Mouse (Mus musculus) left cerebral cortex, postnatal 10 days (tissue): ENCODE data around the gene Armh1. TPM values are rescaled to one million over a fixed set of nuclear protein-coding genes. Genes with fewer than 3 reads are reported as not detected.

Source experiments
- DNase-seq, 2 experiments: peaks; one replicate each; pipeline ENCODE4 v3.0.0; 2021 to 2022; ENCODE audit warnings: low spot score in 2 of 2, mixed read lengths in 1 of 2; ENCODE audit errors: extremely low spot score in 1 of 2
- intact Hi-C: fragments of 180-260 bp; cut with DNase I; formaldehyde crosslinking; loops from one replicate; pipeline ENCODE4 v1.15.1; 2025
- total RNA-seq, 2 experiments: library from RNA; stranded (reverse); gene quantifications; 2 replicates each; pipeline ENCODE4 v1.2.3; 2021

Armh1 gene
- total RNA-seq, 2 experiments from 2014 or later: 0.81 to 1.8 TPM

DNA sequence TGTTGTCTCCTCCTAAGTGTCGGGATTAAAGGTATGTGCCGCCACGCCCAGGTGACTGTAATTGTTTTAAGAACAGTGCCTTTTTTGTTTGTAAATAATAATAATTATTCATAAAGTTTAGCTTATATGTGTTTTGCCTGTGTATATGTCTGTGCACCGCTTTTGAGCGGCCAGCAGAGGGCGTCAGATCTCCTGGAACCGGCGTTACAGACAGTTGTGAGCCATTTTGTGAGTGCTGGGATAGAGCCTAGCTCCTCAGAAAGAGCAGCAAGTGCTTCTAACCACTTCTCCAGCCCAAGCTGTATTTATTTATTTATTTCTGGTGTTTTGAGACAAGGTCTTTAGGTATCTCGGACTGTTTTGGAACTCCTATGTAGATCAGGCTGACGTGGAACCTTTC, 21.6 kb downstream of the Armh1 start:
- DNase-seq: no peak
- intact Hi-C loops: no loop called here

DNA sequence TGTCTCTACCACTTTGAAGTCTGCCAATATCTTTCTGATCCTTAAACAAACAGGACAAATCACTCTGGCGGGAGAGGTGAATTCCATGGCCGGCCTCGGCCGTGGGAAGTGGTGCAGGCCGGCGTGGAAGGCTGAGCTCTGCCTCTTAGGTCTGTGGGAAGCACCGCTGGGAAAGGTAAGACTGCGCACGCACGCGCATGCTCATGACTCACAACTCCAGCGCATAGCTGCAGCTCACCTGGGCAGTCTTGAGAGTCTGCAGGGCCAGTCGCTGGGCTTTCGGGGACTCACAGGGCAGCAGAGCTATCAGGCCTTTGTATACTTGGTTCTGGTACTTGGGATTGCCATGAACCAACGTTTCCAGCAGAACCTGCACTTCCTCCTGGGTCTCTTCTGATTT, 22.3 kb downstream of the Armh1 start:
- intact Hi-C loops: no loop called here
- DNase-seq: no peak

GRCm38 (mm10) chr4:117225250-117225649, 26.7 kb downstream of the Armh1 start:
- intact Hi-C loops: no loop called here
- no peak for DNase-seq

DNA sequence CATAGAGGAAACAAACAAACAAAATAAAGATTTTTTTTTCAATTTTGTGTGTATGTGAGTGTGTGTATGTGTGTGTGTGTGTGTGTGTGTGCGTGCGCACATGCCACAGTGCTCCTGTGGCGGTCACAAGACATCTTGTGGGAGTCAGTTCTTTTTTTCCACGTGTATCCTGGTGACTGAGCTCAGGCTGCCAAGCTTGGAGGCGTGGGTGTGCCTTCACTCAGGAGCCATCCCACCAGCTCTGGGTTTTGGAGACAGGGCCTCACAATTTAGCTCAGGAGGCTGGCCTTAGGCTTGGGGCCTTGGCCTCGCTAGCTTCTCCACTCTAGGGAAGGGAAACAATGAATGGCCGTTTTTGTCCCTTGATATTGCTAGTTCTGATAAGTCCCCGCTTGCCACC, 27.8 kb downstream of the Armh1 start:
- intact Hi-C loops: no loop called here
- DNase-seq: no peak

DNA sequence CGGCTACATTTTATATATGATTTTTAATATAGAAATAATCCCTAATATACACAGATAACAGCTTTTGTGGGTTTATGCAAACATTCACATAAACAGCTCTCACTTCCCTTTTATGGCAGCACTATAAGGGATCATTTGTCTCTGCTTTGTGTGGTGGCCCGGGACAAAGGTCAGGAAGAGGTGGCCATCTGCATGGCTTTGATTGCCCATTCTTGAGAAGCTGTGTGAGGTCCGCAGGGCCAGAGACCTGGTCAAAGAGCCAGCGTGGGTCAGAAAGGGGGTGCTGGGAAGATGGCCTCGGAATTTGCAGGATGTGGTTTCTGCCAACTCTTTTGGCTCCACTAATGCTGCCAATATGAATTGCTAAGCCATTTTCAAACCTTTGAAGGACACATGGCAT, 28.9 kb downstream of the Armh1 start:
- intact Hi-C loops: no loop called here
- no peak for DNase-seq

DNA sequence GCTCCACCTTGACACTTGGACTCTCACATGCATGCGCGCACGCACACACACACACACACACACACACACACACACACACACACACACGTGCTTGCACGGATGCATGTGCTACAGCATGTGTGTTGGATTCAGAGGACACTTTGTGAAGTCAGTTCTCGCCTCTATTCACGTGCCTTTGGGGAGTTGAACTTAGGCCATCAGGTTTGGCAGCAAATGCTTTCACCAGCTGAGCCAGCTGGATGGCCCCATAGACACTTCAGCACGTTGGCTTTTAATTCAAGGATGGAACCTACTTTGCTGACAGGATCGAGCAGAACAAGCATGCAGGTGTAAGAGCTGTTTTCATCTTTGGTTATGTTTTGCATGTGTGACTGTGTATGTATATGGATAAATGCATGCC, 30.1 kb downstream of the Armh1 start:
- intact Hi-C loops: no loop called here
- no peak for DNase-seq

DNA sequence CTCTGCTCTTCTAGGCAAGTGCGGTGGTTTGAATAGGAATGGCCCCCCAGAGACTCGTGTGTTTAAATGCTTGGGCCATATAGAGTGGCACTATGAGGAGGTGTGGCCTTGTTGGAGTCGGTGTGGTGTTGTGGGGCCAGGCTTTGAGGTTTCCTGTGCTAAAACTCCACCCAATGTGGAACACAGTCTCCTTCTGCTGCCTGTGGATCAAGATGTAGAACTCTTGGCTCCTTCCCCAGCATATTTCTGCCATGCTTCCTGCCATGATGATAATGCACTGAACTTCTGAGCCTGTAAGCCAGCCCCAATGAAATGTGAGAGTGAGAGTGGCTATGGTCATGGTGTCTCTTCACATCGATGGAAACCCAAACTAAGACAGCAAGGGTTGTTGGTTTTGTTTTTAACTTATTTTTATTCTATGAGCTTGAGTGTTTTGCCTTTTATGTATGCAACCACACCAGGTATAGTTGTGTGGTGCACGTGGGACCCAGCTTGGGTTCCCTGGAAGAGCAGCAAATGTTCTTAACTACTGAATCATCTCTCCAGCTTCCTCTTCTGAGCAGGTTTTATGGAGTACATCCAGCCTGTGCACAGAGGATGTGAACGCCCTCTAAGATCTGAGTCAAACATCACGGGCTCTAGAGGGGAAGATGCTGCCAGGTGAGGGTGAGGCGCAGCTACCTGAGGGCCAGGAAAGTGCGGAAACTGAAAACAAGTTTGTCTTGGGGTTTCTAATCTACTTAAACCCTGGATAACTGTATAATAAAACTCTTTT, 31.0 kb downstream of the Armh1 start:
- DNase-seq: no peak
- intact Hi-C loops: no loop called here

DNA sequence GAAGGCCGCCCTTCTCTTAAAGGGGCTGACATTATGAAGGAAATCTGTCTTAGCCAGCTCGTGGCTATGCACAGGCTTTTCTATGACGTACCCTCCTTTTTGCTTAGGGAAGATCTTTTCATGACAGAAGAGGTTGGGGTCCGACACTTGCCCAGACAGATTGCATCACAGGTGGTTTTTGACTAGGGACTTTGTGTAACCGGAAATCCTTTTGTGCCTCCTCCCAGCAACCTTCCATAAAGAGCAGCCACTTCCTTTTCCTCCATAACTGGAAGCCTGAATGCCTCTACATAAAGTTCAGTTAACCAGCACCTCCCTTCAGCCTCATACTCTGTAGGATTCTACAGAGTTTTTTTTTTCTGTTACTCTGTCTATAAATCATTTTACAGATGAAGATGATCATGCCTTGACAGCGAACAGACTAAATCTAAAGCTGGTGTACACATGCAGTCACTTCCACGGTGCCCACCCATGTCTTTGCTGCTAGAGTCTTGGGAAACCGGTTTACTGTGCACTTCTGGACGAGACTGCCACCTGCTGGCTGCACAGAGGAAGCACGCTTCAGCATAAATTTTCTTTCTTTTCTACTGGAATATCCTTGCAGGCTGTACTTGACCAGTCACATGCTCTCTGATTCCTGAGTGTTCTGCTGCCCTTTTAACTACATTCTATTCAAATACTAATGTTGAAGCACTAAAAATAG, 33.3 kb downstream of the Armh1 start:
- intact Hi-C loops: no loop called here
- peak; percentile 50 to 64 for DNase-seq

DNA sequence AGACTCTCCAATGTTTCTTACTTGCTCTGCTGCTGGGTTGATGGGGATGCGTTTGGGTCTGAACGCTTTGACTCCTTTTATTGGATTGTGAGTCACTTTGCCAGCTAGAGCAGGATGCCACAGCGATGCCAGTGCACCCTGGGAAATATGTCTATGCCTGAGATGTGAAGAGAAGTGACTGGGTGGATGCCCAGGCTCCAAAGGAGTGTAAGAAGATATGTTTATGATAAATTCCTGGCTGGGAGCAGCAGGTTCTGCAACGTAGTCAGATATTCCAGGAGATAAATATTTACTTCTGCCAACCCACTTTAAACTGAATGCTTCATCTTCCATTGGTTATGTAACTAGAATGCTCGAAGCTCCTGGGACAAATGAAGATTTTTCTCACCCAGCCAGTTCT, 34.9 kb downstream of the Armh1 start:
- intact Hi-C loops: no loop called here
- no peak for DNase-seq

- intact Hi-C loops: no loop called here
Measured at GRCm38 (mm10) chr4:117214250-117214649, 37.7 kb downstream of the Armh1 start.

GRCm38 (mm10) chr4:117210147-117211074, 41.5 kb downstream of the Armh1 start:
- intact Hi-C loops: no loop called here

More at GRCm38 (mm10) chr4:117214250-117214649, 37.7 kb downstream of the Armh1 start:
- no peak for DNase-seq

DNA sequence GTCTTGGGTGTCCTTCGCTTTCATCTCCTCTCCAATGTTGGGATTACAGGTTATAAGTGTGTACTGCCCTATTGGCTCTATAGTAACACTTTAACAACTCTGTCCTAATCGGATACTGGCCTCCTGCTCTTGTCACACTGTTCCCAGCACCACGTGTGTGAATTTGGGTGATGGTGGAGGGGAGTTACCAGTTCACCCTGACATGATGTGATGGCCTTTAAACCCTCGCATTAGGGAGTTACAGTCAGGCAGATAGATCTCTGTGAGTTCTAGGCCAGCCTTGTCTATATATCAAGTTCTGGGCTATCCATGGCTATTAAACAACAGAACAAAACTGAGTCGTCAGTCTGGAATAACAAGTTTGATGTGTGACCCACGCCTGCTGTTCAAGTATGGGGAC, 42.3 kb downstream of the Armh1 start:
- intact Hi-C loops: no loop called here
- no peak for DNase-seq

More at GRCm38 (mm10) chr4:117210147-117211074, 41.5 kb downstream of the Armh1 start:
- DNase-seq: peak in 1 of 2 experiments; percentile 86

DNA sequence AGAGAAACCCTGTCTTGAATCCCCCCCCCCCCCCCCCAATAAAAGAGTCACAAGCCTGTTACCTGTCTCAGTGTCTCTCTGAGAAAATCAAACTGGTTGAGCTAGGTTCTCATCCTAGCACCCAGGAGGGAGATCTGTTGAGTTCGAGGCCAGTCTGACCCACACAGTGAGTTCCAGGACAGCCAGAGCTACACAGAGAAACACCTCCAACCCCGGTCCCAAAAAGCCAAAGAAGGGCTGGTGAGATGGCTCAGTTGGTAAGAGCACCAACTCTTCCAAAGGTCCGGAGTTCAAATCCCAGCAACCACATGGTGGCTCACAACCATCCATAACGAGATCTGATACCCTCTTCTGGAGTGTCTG, 49.0 kb downstream of the Armh1 start:
- intact Hi-C loops: no loop called here
- no peak for DNase-seq

- peak; percentile 35 to 46 for DNase-seq
- intact Hi-C loops: no loop called here
Measured at GRCm38 (mm10) chr4:117202046-117202991, 49.6 kb downstream of the Armh1 start.

- intact Hi-C loops: no loop called here
Measured at GRCm38 (mm10) chr4:117191804-117192203, 60.1 kb downstream of the Armh1 start.

DNA sequence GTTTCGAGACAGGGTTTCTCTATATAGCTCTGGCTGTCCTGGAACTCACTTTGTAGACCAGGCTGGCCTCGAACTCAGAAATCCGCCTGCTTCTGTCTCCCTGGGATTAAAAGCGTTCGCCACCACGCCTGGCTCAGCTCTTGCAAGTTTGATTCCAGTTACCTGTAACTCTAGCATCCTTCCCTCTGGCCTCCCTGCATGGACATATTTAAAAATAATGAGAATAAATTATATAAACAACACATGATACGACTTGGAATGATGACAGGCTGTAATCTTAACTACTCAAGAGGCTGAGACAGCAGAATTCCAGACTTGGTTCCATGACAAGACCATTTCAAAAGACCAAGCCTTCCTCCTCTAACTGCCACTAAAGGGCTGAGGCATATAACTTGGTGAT, 61.3 kb downstream of the Armh1 start:
- intact Hi-C loops: no loop called here
- DNase-seq: no peak

More at GRCm38 (mm10) chr4:117191804-117192203, 60.1 kb downstream of the Armh1 start:
- no peak for DNase-seq

GRCm38 (mm10) chr4:117189856-117190543, 61.9 kb downstream of the Armh1 start:
- intact Hi-C loops: no loop called here
- peak in 1 of 2 experiments; percentile 52 for DNase-seq

GRCm38 (mm10) chr4:117189382-117189855, 62.5 kb downstream of the Armh1 start:
- DNase-seq: peak; percentile 85 to 90
- intact Hi-C loops: no loop called here
